Mouse (Mus musculus): ENCODE results near the gene Setd6. TPM values are rescaled to one million over a fixed set of nuclear protein-coding genes. Genes with fewer than 3 reads are reported as not detected.
A peak's percentile ranks its signal among the peaks of the same experiment; 100 is the strongest.

The Setd6 gene
- polyA plus RNA-seq (2017; shearing (Covaris generic)) = 1 to 10 TPM; 5.3 to 7.0 TPM

- peak; percentile 87 for ATAC-seq
Observed at GRCm38 (mm10) chr8:95715676-95716531, at the start of gene Setd6. TSS of gene Setd6 (plus strand) at chr8:95715881.

- no peak for ATAC-seq
Observed at GRCm38 (mm10) chr8:95668163-95668958, 47.3 kb upstream of the Setd6 start.

- ATAC-seq = no peak
Observed at GRCm38 (mm10) chr8:95669967-95670366, 45.7 kb upstream of the Setd6 start.

GRCm38 (mm10) chr8:95671861-95672260 lies 43.8 kb upstream of the Setd6 start:
- ATAC-seq = no peak

- ATAC-seq = peak; percentile 41
Observed at GRCm38 (mm10) chr8:95672811-95673210, 42.9 kb upstream of the Setd6 start.

GRCm38 (mm10) chr8:95676631-95677030 lies 39.0 kb upstream of the Setd6 start, which contains the start of gene Ndrg4:
TSS of gene Ndrg4 (plus strand) at chr8:95676980.
- no peak for ATAC-seq

GRCm38 (mm10) chr8:95677591-95678023 lies 38.1 kb upstream of the Setd6 start:
- no peak for ATAC-seq

GRCm38 (mm10) chr8:95678024-95678611 lies 37.6 kb upstream of the Setd6 start:
- ATAC-seq = no peak

GRCm38 (mm10) chr8:95688073-95688672 lies 27.5 kb upstream of the Setd6 start:
- ATAC-seq = no peak

- ATAC-seq = no peak
Observed at GRCm38 (mm10) chr8:95690929-95691541, 24.6 kb upstream of the Setd6 start.

GRCm38 (mm10) chr8:95694631-95695030 lies 21.1 kb upstream of the Setd6 start:
- no peak for ATAC-seq

GRCm38 (mm10) chr8:95696661-95697060 lies 19.0 kb upstream of the Setd6 start:
- no peak for ATAC-seq

- peak; percentile 74 for ATAC-seq
Observed at GRCm38 (mm10) chr8:95697128-95697527, 18.6 kb upstream of the Setd6 start.

GRCm38 (mm10) chr8:95698179-95698578 lies 17.5 kb upstream of the Setd6 start:
- no peak for ATAC-seq

- ATAC-seq = no peak
Observed at GRCm38 (mm10) chr8:95700282-95700681, 15.4 kb upstream of the Setd6 start.

- ATAC-seq = no peak
Observed at GRCm38 (mm10) chr8:95701809-95702208, 13.9 kb upstream of the Setd6 start.

- peak; percentile 95 for ATAC-seq
Observed at GRCm38 (mm10) chr8:95702480-95703446, 12.9 kb upstream of the Setd6 start.

- ATAC-seq = no peak
Observed at GRCm38 (mm10) chr8:95703461-95704260, 12.0 kb upstream of the Setd6 start.

GRCm38 (mm10) chr8:95704538-95704937 lies 11.1 kb upstream of the Setd6 start:
- no peak for ATAC-seq

- no peak for ATAC-seq
Observed at GRCm38 (mm10) chr8:95709579-95709978, 6.1 kb upstream of the Setd6 start.
